Mouse (Mus musculus): Measurements from ENCODE around the gene Slc30a10.

DNA sequence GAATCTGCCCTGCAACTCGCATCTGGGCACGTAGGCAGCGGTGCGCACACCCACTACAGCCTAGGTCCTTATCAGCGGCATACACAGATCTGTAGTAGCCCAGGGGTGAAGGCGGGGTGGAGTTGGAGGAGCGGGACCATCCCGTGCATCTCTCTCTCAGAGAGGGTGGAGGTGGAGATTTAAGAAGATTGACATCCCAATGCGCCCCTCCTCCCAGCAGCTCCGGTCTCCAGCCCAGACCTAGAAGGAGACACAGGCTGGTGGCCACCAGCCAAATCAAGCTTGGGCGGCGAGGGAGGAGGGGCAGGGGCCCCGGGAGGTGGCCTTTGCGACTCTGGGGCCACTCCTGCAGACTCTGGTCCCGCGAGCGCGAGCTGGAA, at the start of gene Slc30a10:
- TF ChIP-seq CTCF (IDR thresholded peaks at IDR 0.05) = no peak
- TF ChIP-seq EP300 (IDR thresholded peaks at IDR 0.05) = no peak
